Mouse (Mus musculus) CH12.LX (cell line): Measurements from ENCODE around the gene Prickle2. TPM values are rescaled to one million over a fixed set of nuclear protein-coding genes. Genes with fewer than 3 reads are reported as not detected.

Source experiments
- DNase-seq: peaks from one replicate; pipeline ENCODE4 v3.0.0-alpha.2; 2013; ENCODE audit errors: extremely low read depth
- H3K27ac ChIP-seq: 2 replicates; pipeline ENCODE4 v1.5.1; 2012; ENCODE audit warnings: low read depth, mild to moderate bottlenecking, control low read depth, moderate library complexity; ENCODE audit not compliant: insufficient read depth
- H3K27me3 ChIP-seq: replicated peaks from 2 replicates; pipeline ENCODE3; 2012; ENCODE audit warnings: inconsistent platforms
- H3K36me3 ChIP-seq, 2 experiments: replicated peaks in 1 of 2; 2 replicates each; pipeline versions ENCODE3 to v1.6.1; 2012; ENCODE audit warnings: inconsistent platforms in 1 of 2, low read length in 1 of 2, mild to moderate bottlenecking in 1 of 2, mixed read lengths in 1 of 2, moderate library complexity in 1 of 2; ENCODE audit not compliant: control insufficient read depth in 1 of 2, insufficient read depth in 1 of 2
- H3K4me1 ChIP-seq, 2 experiments: 2 replicates each; pipeline ENCODE4 v1.6.1; 2012; ENCODE audit warnings: inconsistent platforms in 1 of 2, moderate library complexity in 1 of 2; ENCODE audit not compliant: insufficient read depth in 2 of 2, control insufficient read depth in 1 of 2
- H3K4me2 ChIP-seq: 2 replicates; pipeline ENCODE4 v1.6.1; 2012; ENCODE audit warnings: low read depth, mild to moderate bottlenecking, control low read depth; ENCODE audit not compliant: poor library complexity, insufficient read depth, severe bottlenecking
- H3K4me3 ChIP-seq, 3 experiments: fragments of 150-350 bp in 1 of 3; sonication (generic) in 1 of 3; replicated peaks in 1 of 3; 2 replicates each; pipeline versions ENCODE3 to v1.5.1; 2011 to 2012; ENCODE audit warnings: low read depth in 2 of 3, low read length in 2 of 3, mild to moderate bottlenecking in 2 of 3, moderate library complexity in 2 of 3, control low read depth in 1 of 3, improper control_type of control experiment in 1 of 3, inconsistent platforms in 1 of 3, mixed read lengths in 1 of 3; ENCODE audit not compliant: poor library complexity in 1 of 3
- H3K79me2 ChIP-seq: replicated peaks from 2 replicates; pipeline ENCODE4 v1.6.1; 2012; ENCODE audit warnings: mild to moderate bottlenecking, moderate library complexity; ENCODE audit not compliant: control insufficient read depth, poor library complexity, insufficient read depth, severe bottlenecking; ENCODE audit errors: extremely low read depth
- H3K9ac ChIP-seq: 2 replicates; pipeline ENCODE4 v1.6.1; 2012; ENCODE audit warnings: low read depth, mild to moderate bottlenecking, control low read depth, moderate library complexity; ENCODE audit not compliant: insufficient read depth
- H3K9me3 ChIP-seq: replicated peaks from 2 replicates; pipeline ENCODE3; 2012; ENCODE audit warnings: low read length, inconsistent platforms, mixed read lengths
- CHD1 ChIP-seq: IDR thresholded peaks from 2 replicates; pipeline ENCODE4 v1.6.1; 2012; ENCODE audit warnings: low read depth, low read length, improper control_type of control experiment, inconsistent platforms
- CHD2 ChIP-seq: IDR thresholded peaks from 2 replicates; pipeline ENCODE4 v1.6.1; 2011; ENCODE audit warnings: low read length, improper control_type of control experiment
- CTCF ChIP-seq, 2 experiments: IDR thresholded peaks in 1 of 2; conservative IDR thresholded peaks in 1 of 2; 2 replicates each; pipeline ENCODE4 v1.5.1; 2011 to 2012; ENCODE audit warnings: low read depth in 2 of 2, low read length in 2 of 2, improper control_type of control experiment in 1 of 2, inconsistent platforms in 1 of 2, mild to moderate bottlenecking in 1 of 2, moderate library complexity in 1 of 2
- E2F4 ChIP-seq: IDR thresholded peaks from 2 replicates; pipeline ENCODE4 v1.6.1; 2011; ENCODE audit warnings: low read depth, low read length, improper control_type of control experiment; ENCODE audit not compliant: insufficient replicate concordance
- ELF1 ChIP-seq: IDR thresholded peaks from 2 replicates; pipeline ENCODE4 v1.6.1; 2014; ENCODE audit warnings: low read depth, mild to moderate bottlenecking, inconsistent platforms, low read length, improper control_type of control experiment
- EP300 ChIP-seq: IDR thresholded peaks from 2 replicates; pipeline ENCODE4 v1.6.1; 2011; ENCODE audit warnings: low read length, improper control_type of control experiment
- ETS1 ChIP-seq: conservative IDR thresholded peaks from 2 replicates; pipeline ENCODE4 v1.6.1; 2012; ENCODE audit warnings: low read depth, mild to moderate bottlenecking, inconsistent platforms, low read length, improper control_type of control experiment, moderate library complexity
- GABPA ChIP-seq: IDR thresholded peaks from 2 replicates; pipeline ENCODE4 v1.6.1; 2012; ENCODE audit warnings: low read depth, low read length, improper control_type of control experiment, inconsistent platforms; ENCODE audit not compliant: insufficient replicate concordance
- HCFC1 ChIP-seq: IDR thresholded peaks from 2 replicates; pipeline ENCODE4 v1.6.1; 2012; ENCODE audit warnings: low read depth, mild to moderate bottlenecking, inconsistent platforms, low read length, improper control_type of control experiment
- IRF4 ChIP-seq: IDR thresholded peaks from 2 replicates; pipeline ENCODE4 v1.6.1; 2014; ENCODE audit warnings: low read depth, mild to moderate bottlenecking, inconsistent platforms, low read length, improper control_type of control experiment
- JUN ChIP-seq: IDR thresholded peaks from 2 replicates; pipeline ENCODE4 v1.6.1; 2011; ENCODE audit warnings: low read depth, mild to moderate bottlenecking, low read length, improper control_type of control experiment, moderate library complexity; ENCODE audit not compliant: insufficient read depth
- JUND ChIP-seq: conservative IDR thresholded peaks from 2 replicates; pipeline ENCODE4 v1.6.1; 2011; ENCODE audit warnings: low read depth, low read length, improper control_type of control experiment
- KAT2A ChIP-seq: IDR thresholded peaks from 2 replicates; pipeline ENCODE4 v1.6.1; 2012; ENCODE audit warnings: low read length, improper control_type of control experiment, inconsistent platforms; ENCODE audit not compliant: insufficient replicate concordance
- MAX ChIP-seq: IDR thresholded peaks from 2 replicates; pipeline ENCODE4 v1.6.1; 2011; ENCODE audit warnings: low read length, improper control_type of control experiment
- MEF2A ChIP-seq: IDR thresholded peaks from 2 replicates; pipeline ENCODE4 v1.6.1; 2014; ENCODE audit warnings: low read depth, mild to moderate bottlenecking, inconsistent platforms, low read length, improper control_type of control experiment, borderline replicate concordance
- MXI1 ChIP-seq: IDR thresholded peaks from 2 replicates; pipeline ENCODE4 v1.6.1; 2011; ENCODE audit warnings: mild to moderate bottlenecking, low read depth, low read length, improper control_type of control experiment
- MYC ChIP-seq: IDR thresholded peaks from 2 replicates; pipeline ENCODE4 v1.6.1; 2011; ENCODE audit warnings: low read depth, mild to moderate bottlenecking, improper control_type of control experiment, low read length
- NRF1 ChIP-seq: IDR thresholded peaks from 2 replicates; pipeline ENCODE4 v1.6.1; 2014; ENCODE audit warnings: low read depth, mild to moderate bottlenecking, inconsistent platforms, low read length, improper control_type of control experiment, moderate library complexity
- POLR2A ChIP-seq: IDR thresholded peaks from 2 replicates; pipeline ENCODE4 v1.6.1; 2011; ENCODE audit warnings: low read depth, mild to moderate bottlenecking, improper control_type of control experiment, low read length
- POLR2AphosphoS2 ChIP-seq: IDR thresholded peaks from 2 replicates; pipeline ENCODE4 v1.6.1; 2011; ENCODE audit warnings: low read depth, low read length, improper control_type of control experiment
- RAD21 ChIP-seq: IDR thresholded peaks from 2 replicates; pipeline ENCODE4 v1.6.1; 2011; ENCODE audit warnings: low read depth, mild to moderate bottlenecking, low read length, improper control_type of control experiment, moderate library complexity
- SIN3A ChIP-seq: IDR thresholded peaks from 2 replicates; pipeline ENCODE4 v1.6.1; 2012; ENCODE audit warnings: low read length, improper control_type of control experiment, inconsistent platforms
- SMC3 ChIP-seq: IDR thresholded peaks from 2 replicates; pipeline ENCODE4 v1.6.1; 2011; ENCODE audit warnings: low read depth, low read length, improper control_type of control experiment
- TBP ChIP-seq: conservative IDR thresholded peaks from 2 replicates; pipeline ENCODE4 v1.6.1; 2011; ENCODE audit warnings: low read depth, low read length, improper control_type of control experiment
- UBTF ChIP-seq: IDR thresholded peaks from 2 replicates; pipeline ENCODE4 v1.6.1; 2012; ENCODE audit warnings: low read depth, mild to moderate bottlenecking, inconsistent platforms, low read length, improper control_type of control experiment, moderate library complexity
- USF1 ChIP-seq: IDR thresholded peaks from 2 replicates; pipeline ENCODE4 v1.6.1; 2014; ENCODE audit warnings: low read depth, mild to moderate bottlenecking, inconsistent platforms, low read length, improper control_type of control experiment
- USF2 ChIP-seq: conservative IDR thresholded peaks from 2 replicates; pipeline ENCODE4 v1.6.1; 2011; ENCODE audit warnings: low read depth, low read length, improper control_type of control experiment
- ZC3H11A ChIP-seq: IDR thresholded peaks from 2 replicates; pipeline ENCODE4 v1.6.1; 2012; ENCODE audit warnings: low read depth, mild to moderate bottlenecking, inconsistent platforms, low read length, improper control_type of control experiment
- ZKSCAN1 ChIP-seq: IDR thresholded peaks from 2 replicates; pipeline ENCODE4 v1.6.1; 2012; ENCODE audit warnings: low read depth, inconsistent platforms, low read length, improper control_type of control experiment, borderline replicate concordance
- ZMIZ1 ChIP-seq: IDR thresholded peaks from 2 replicates; pipeline ENCODE4 v1.6.1; 2012; ENCODE audit warnings: low read depth, mild to moderate bottlenecking, inconsistent platforms, low read length, improper control_type of control experiment
- dilution Hi-C: fragments of 300-500 bp; cut with MboI; formaldehyde crosslinking; loops from 2 replicates; pipeline ENCODE4 v1.14.3; 2020; ENCODE audit warnings: low sequenced_read_pairs; ENCODE audit not compliant: extremely low pct_unique_long_range_greater_than_20kb, extremely low pct_ligation_motif_present
- in situ Hi-C: fragments of 300-500 bp; cut with MboI; formaldehyde crosslinking; loops from 3 replicates; pipeline ENCODE4 v1.14.3; 2019; ENCODE audit warnings: low sequenced_read_pairs, low pct_ligation_motif_present, low pct_unique_long_range_greater_than_20kb, mixed read lengths
- polyA plus RNA-seq: library from polyadenylated mRNA; unstranded; fragments of >175 nt; gene quantifications from 2 replicates; pipeline ENCODE4 v1.2.1, GENCODE M21; 2012; ENCODE audit warnings: low read depth; ENCODE audit not compliant: insufficient read length
- total RNA-seq, 2 experiments: library from RNA; depleted of rRNA; stranded (reverse); fragments of 300-350 nt in 1 of 2; fragments of >200 nt in 1 of 2; gene quantifications; 2 replicates each; pipeline ENCODE4 v1.2.3; 2012 to 2014

Prickle2 gene
- total and polyA plus RNA-seq, 3 experiments = not detected

DNA sequence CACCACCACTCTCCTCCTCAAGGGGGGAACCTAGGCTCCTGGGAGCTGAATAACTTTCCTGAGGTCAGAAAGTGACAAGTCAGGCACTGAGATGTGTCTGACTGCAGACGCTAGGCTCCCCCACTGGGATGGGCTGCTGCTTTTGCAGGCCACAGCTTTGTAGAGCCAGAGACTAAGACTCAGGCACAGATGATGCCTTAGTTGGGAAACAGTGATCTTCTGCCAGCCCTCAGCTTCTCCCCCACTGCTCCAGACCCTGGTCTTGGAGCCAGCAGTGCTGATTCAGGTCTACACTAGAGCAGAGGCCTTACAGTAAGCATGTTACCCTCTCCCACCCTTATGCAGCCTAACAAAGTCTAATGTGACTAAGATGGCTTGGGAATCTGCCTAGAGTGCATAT is 254.5 kb downstream of the Prickle2 start:
- TF ChIP-seq SMC3 (no peak), USF1 (no peak), MAX (no peak), ZKSCAN1 (no peak), HCFC1 (no peak), EP300 (no peak), SIN3A (no peak)
- Histone ChIP-seq H3K4me3 (no peak overlapping the region), H3K4me1 (no peaks in the 10 kb centered on the region), H3K9me3 (peaks cover 63% of the 10 kb centered on the region), H3K79me2 (no peaks in the 10 kb centered on the region), H3K9ac (no peak overlapping the region), H3K4me2 (no peak overlapping the region), H3K27ac (no peak overlapping the region), H3K27me3 (no peaks in the 10 kb centered on the region), H3K36me3 (no peaks in the 10 kb centered on the region)
- dilution Hi-C loops = no loop called here
- in situ Hi-C loops = loop anchor here (25.0 kb wide), 1 partner anchor 164 kb away; no protein-coding TSS in a partner anchor
- DNase-seq = no peak

DNA sequence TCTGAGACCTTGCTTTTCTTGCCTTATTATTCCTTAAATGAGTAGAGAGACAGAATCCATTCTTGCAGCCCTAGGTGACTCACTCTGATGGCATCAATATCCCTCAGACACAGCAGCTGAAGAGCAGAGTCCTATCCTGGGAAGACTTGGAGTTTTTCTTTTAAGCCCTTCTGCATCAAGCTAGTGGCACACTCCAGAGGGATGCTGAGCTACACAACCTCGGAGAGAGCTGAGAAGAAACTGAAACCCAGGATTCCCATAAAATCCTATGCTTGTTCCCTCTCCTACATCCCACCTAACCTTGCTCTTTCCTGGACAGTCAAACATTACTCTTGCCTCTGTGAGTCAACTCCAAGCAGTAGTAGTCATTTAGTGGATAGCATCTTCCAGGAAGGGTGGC is 256.0 kb downstream of the Prickle2 start:
- dilution Hi-C loops (no loop called here), in situ Hi-C loops (loop anchor here (25.0 kb wide), 1 partner anchor 163 kb away; no protein-coding TSS in a partner anchor)

GRCm38 (mm10) chr6:92446662-92447061 is 259.3 kb downstream of the Prickle2 start:
- no peaks in the 10 kb centered on the region for H3K79me2 ChIP-seq
- TF ChIP-seq CTCF (conservative IDR thresholded peaks at IDR 0.05 in 1 of 2, IDR thresholded peaks at IDR 0.05 in 1 of 2; ENCODE audit: low read depth in 2 of 2, low read length in 2 of 2) (no peak), GABPA (no peak), MEF2A (no peak), E2F4 (no peak), KAT2A (no peak), ZMIZ1 (no peak), ETS1 (no peak), NRF1 (no peak), SIN3A (no peak), IRF4 (no peak), TBP (no peak), MYC (no peak)
- H3K27me3 ChIP-seq = no peaks in the 10 kb centered on the region
- no peaks in the 10 kb centered on the region for H3K36me3 ChIP-seq
- H3K4me2 ChIP-seq = no peak overlapping the region
- no peak overlapping the region for H3K9ac ChIP-seq
- DNase-seq = no peak
- no peaks in the 10 kb centered on the region for H3K4me1 ChIP-seq
- dilution Hi-C loops = no loop called here
- H3K9me3 ChIP-seq = peaks cover 68% of the 10 kb centered on the region
- H3K27ac ChIP-seq = no peak overlapping the region
- in situ Hi-C loops = no loop called here
- no peak overlapping the region for H3K4me3 ChIP-seq

More for the DNA sequence above, 256.0 kb downstream of the Prickle2 start:
- Histone ChIP-seq H3K79me2 (no peaks in the 10 kb centered on the region), H3K4me3 (no peak overlapping the region), H3K27ac (no peak overlapping the region), H3K27me3 (no peaks in the 10 kb centered on the region), H3K4me1 (no peaks in the 10 kb centered on the region), H3K9ac (no peak overlapping the region), H3K9me3 (peaks cover 72% of the 10 kb centered on the region), H3K4me2 (no peak overlapping the region), H3K36me3 (no peaks in the 10 kb centered on the region)
- TF ChIP-seq CHD1 (no peak), ZMIZ1 (no peak), ELF1 (no peak), JUN (no peak), ETS1 (no peak), POLR2AphosphoS2 (no peak), UBTF (no peak), SIN3A (no peak), MXI1 (no peak), ZKSCAN1 (no peak), USF2 (no peak), MAX (no peak), POLR2A (no peak), KAT2A (no peak), SMC3 (no peak), RAD21 (no peak), TBP (no peak), JUND (no peak), CHD2 (no peak), ZC3H11A (no peak)
- no peak for DNase-seq
